9 mouse cellular contexts compared by ENCODE assay signal in genomic region chrX:20060096-20060768, GRCm38 (mm10). TPM values are rescaled to one million over a fixed set of nuclear protein-coding genes. Genes with fewer than 3 reads are reported as not detected.
A peak's percentile ranks its signal among the peaks of the same experiment; 100 is the strongest.
DNase-seq lines count a peak whose midpoint lies in the region; ATAC-seq and TF ChIP-seq lines count a peak whose summit lies in the region.
"Had no signal": no experiment of that assay in that cellular context is flagged by ENCODE, and none has a peak within 500 bp of the region (broad histone marks: within the 10 kb centered on the region; RNA-seq: fewer than 3 reads in every experiment).

No protein-coding gene starts in this region.

- no peaks in the 10 kb centered on the region for H3K36me3 ChIP-seq in testis, adult 2 months (ENCODE audit: control insufficient read depth, insufficient read depth, low read length)
- H3K36me3 ChIP-seq in kidney, embryonic 14.5 days (ENCODE audit: control insufficient read depth, insufficient read depth, low read length): no peaks in the 10 kb centered on the region
- H3K36me3 ChIP-seq in stomach, embryonic 14.5 days (ENCODE audit: control insufficient read depth, insufficient read depth, low read length): no peaks in the 10 kb centered on the region

- no peak overlapping the region for H3K27ac ChIP-seq in testis, adult 2 months (ENCODE audit: control insufficient read depth, insufficient read depth, low read depth, low read length)
- H3K27ac ChIP-seq in kidney, embryonic 14.5 days (ENCODE audit: low read depth, low read length): no peak overlapping the region
- no peak overlapping the region for H3K27ac ChIP-seq in stomach, embryonic 14.5 days (ENCODE audit: low read length)

- H3K4me1 ChIP-seq in testis, adult 2 months (ENCODE audit: control insufficient read depth, insufficient read depth, low read length): peaks cover 10% of the 10 kb centered on the region
- no peaks in the 10 kb centered on the region for H3K4me1 ChIP-seq in kidney, embryonic 14.5 days (ENCODE audit: control insufficient read depth, insufficient read depth, low read length)
- H3K4me1 ChIP-seq in stomach, embryonic 14.5 days (ENCODE audit: control insufficient read depth, insufficient read depth, low read length): no peaks in the 10 kb centered on the region

- peak overlapping the region; percentile 68 for H3K4me2 ChIP-seq in kidney, embryonic 14.5 days (replicated peaks; ENCODE audit: low read depth, low read length)
- peak overlapping the region; percentile 66 for H3K4me2 ChIP-seq in stomach, embryonic 14.5 days (replicated peaks; ENCODE audit: low read depth, low read length)

- TF ChIP-seq CTCF in testis, adult 2 months (IDR thresholded peaks at IDR 0.05; ENCODE audit: control insufficient read depth, insufficient read depth, insufficient replicate concordance, low read depth, low read length): no peak

- DNase-seq in testis, postnatal 14 days (ENCODE audit: low spot score): no peak
- DNase-seq in cerebellum, adult 9-11 months: peak; percentile 4
- peak; percentile 15 to 26 for DNase-seq in heart, adult 18-20 months
- DNase-seq in lung, postnatal 36 days: peak; percentile 17
- DNase-seq in ovary, postnatal 10 days (ENCODE audit: low spot score): no peak

- ATAC-seq in kidney, embryonic 14.5 days (ENCODE audit: low FRiP score, low TSS enrichment): peak; percentile 56
- ATAC-seq in stomach, embryonic 14.5 days (ENCODE audit: insufficient number of reproducible peaks, insufficient read depth, low FRiP score, low read depth): peak; percentile 23; the same call in 1 of the 2 replicates

- 31% methylated on average over 64 of the region's 65 CpGs for WGBS in kidney, embryonic 14.5 days
- WGBS in stomach, embryonic 14.5 days: 22% methylated on average over 65 of the region's 65 CpGs

- no peaks in the 10 kb centered on the region for H3K27me3 ChIP-seq in testis, adult 2 months (ENCODE audit: control insufficient read depth, insufficient read depth, low read length)
- 0 out of 2 replicates have a peak, but pooled peaks cover 3% of the 10 kb centered on the region for H3K27me3 ChIP-seq in kidney, embryonic 14.5 days (ENCODE audit: control insufficient read depth, insufficient read depth, low read length)
- H3K27me3 ChIP-seq in stomach, embryonic 14.5 days (ENCODE audit: control insufficient read depth, insufficient read depth, low read length): no peaks in the 10 kb centered on the region

- H3K4me3 ChIP-seq in testis, adult 2 months (ENCODE audit: control insufficient read depth, low read depth, low read length): peak overlapping the region; percentile 63
- peak overlapping the region; percentile 36 for H3K4me3 ChIP-seq in kidney, embryonic 14.5 days (ENCODE audit: low read length)
- H3K4me3 ChIP-seq in stomach, embryonic 14.5 days (ENCODE audit: low read depth, low read length): peak overlapping the region; percentile 33

- H3K9ac ChIP-seq in kidney, embryonic 14.5 days (ENCODE audit: low read depth, low read length): peak overlapping the region; percentile 31; the same call in 1 of the 2 replicates
- H3K9ac ChIP-seq in stomach, embryonic 14.5 days (replicated peaks; ENCODE audit: low read depth, low read length): no peak overlapping the region

- H3K9me3 ChIP-seq in kidney, embryonic 14.5 days (ENCODE audit: control insufficient read depth, low read length): no peaks in the 10 kb centered on the region
- no peaks in the 10 kb centered on the region for H3K9me3 ChIP-seq in stomach, embryonic 14.5 days (ENCODE audit: control insufficient read depth, low read depth, low read length)

- TF ChIP-seq POLR2A in testis, adult 2 months (IDR thresholded peaks at IDR 0.05; ENCODE audit: control insufficient read depth, low read depth, low read length): no peak

RNA-seq across cellular contexts. Expression of gene Chst7, which starts 0.9 kb away (rescaled TPM):
- 0.07 and 0.20 TPM in 2 replicates for polyA plus RNA-seq in testis, adult 2 months (2012; rRNA removed)
- 1 to 10 TPM; 2.5 TPM for total RNA-seq in heart, adult 18-20 months (2021)
- polyA plus RNA-seq in kidney, embryonic 14.5 days (2014; fragmentation: Nextera tagmentation; extraction: Ambion mirVana): 2.7 and 2.8 TPM in 2 replicates
- 3.4 and 5.1 TPM in 2 replicates for polyA plus RNA-seq in stomach, embryonic 14.5 days (2014; fragmentation: Nextera tagmentation; extraction: Ambion mirVana)
- total RNA-seq: neutrophil, adult 5-6 weeks had no signal

Comparison
In these comparisons a context has a peak if more than half of its experiments do, and no peak if none do; other contexts are left out.
1. DNase-seq: peak in cerebellum, adult 9-11 months (single experiment), heart, adult 18-20 months (2 of 2) and lung, postnatal 36 days (single experiment); none in testis, postnatal 14 days (single experiment) and ovary, postnatal 10 days (single experiment).
2. Peak in every context shown above with its lines, with median percentiles within 50 percentile points of each other: H3K4me3 ChIP-seq.